Mouse (Mus musculus) spleen, adult 2 months (tissue): Measurements from ENCODE around the gene Cnpy1. TPM values are rescaled to one million over a fixed set of nuclear protein-coding genes. Genes with fewer than 3 reads are reported as not detected.

Experiments
- DNase-seq, 2 experiments: peaks; one replicate each; pipeline versions ENCODE4 v3.0.0 to v3.0.0-alpha.2; 2012 to 2021; ENCODE audit warnings: low spot score in 2 of 2, low read depth in 1 of 2
- H3K27ac ChIP-seq: fragments of 200-500 bp; 2 replicates; pipeline ENCODE4 v1.5.1; 2012; ENCODE audit warnings: low read length, inconsistent platforms; ENCODE audit not compliant: insufficient read depth
- H3K27me3 ChIP-seq: fragments of 200-500 bp; 2 replicates; pipeline ENCODE4 v1.6.1; 2012; ENCODE audit warnings: mild to moderate bottlenecking, moderate library complexity, low read length, inconsistent platforms; ENCODE audit not compliant: control insufficient read depth, insufficient read depth
- H3K36me3 ChIP-seq: fragments of 200-500 bp; 2 replicates; pipeline ENCODE4 v1.6.1; 2012; ENCODE audit warnings: mild to moderate bottlenecking, low read length, inconsistent platforms; ENCODE audit not compliant: control insufficient read depth, insufficient read depth
- H3K4me1 ChIP-seq: fragments of 200-500 bp; 2 replicates; pipeline ENCODE4 v1.6.1; 2011; ENCODE audit warnings: inconsistent platforms; ENCODE audit not compliant: control insufficient read depth, insufficient read depth, insufficient read length
- H3K4me3 ChIP-seq: fragments of 200-500 bp; 2 replicates; pipeline ENCODE4 v1.5.1; 2011; ENCODE audit warnings: mild to moderate bottlenecking, inconsistent platforms; ENCODE audit not compliant: insufficient read depth, insufficient read length; ENCODE audit errors: extremely low read depth
- CTCF ChIP-seq: fragments of 200-500 bp; IDR thresholded peaks from 2 replicates; pipeline ENCODE4 v1.5.1; 2011; ENCODE audit warnings: mild to moderate bottlenecking, inconsistent platforms; ENCODE audit not compliant: insufficient read depth, insufficient read length, insufficient replicate concordance; ENCODE audit errors: extremely low read depth
- POLR2A ChIP-seq: fragments of 200-500 bp; IDR thresholded peaks from 2 replicates; pipeline ENCODE4 v1.6.1; 2011; ENCODE audit warnings: low read depth, low read length, inconsistent platforms
- WGBS: fragments of 180-500 bp; shearing (Covaris S2); methylation state at CpG from one replicate; pipeline ENCODE4 v1.1.7; 2018; 5-methylcytosine and 5-hydroxymethylcytosine counted together
- polyA plus RNA-seq: library from polyadenylated mRNA; depleted of rRNA; stranded (reverse); fragments of >200 nt; gene quantifications from 2 replicates; pipeline ENCODE4 v1.2.3, GENCODE M21; 2012

Gene Cnpy1
- polyA plus RNA-seq, 1 experiment: not detected

- H3K4me1 ChIP-seq: no peaks in the 10 kb centered on the region
- TF ChIP-seq POLR2A (no peak), CTCF (no peak)
- no peak overlapping the region for H3K27ac ChIP-seq
- H3K27me3 ChIP-seq: no peaks in the 10 kb centered on the region
- no peak overlapping the region for H3K4me3 ChIP-seq
- WGBS: 82% methylated on average over 4 of the region's 4 CpGs
- no peak for DNase-seq
- H3K36me3 ChIP-seq: no peaks in the 10 kb centered on the region
Measured at GRCm38 (mm10) chr5:28257816-28258215, 12.2 kb upstream of the Cnpy1 start.

- TF ChIP-seq POLR2A: no peak
- TF ChIP-seq CTCF: no peak
- no peaks in the 10 kb centered on the region for H3K27me3 ChIP-seq
Measured at GRCm38 (mm10) chr5:28252999-28253398, 7.4 kb upstream of the Cnpy1 start.

DNA sequence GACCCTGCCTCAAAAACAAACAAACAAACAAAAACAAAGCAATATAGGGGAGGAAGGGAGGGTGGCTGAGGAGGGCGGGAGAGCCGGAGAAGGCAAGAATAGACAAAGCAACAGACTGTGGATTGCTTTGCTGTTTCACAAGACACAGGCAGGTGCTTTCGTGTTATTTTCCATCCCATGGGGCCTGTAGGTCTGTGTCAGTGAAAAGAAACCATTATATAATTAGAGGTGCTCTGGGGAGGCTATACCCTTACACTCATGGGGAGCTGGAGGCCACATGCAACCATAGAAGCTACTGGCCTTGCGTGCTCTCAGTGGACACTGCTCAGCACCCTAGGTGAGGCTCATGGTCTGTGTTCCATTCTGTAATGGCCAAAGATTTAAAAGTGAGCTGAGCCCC lies 6.7 kb upstream of the Cnpy1 start:
- DNase-seq: no peak
- Histone ChIP-seq H3K27ac (no peak overlapping the region), H3K27me3 (no peaks in the 10 kb centered on the region), H3K4me1 (no peaks in the 10 kb centered on the region), H3K36me3 (no peaks in the 10 kb centered on the region), H3K4me3 (no peak overlapping the region)
- TF ChIP-seq POLR2A: no peak
- TF ChIP-seq CTCF: no peak
- WGBS: 88% methylated on average over 4 of the region's 4 CpGs

More at GRCm38 (mm10) chr5:28252999-28253398, 7.4 kb upstream of the Cnpy1 start:
- Histone ChIP-seq H3K36me3 (no peaks in the 10 kb centered on the region), H3K27ac (no peak overlapping the region), H3K4me1 (no peaks in the 10 kb centered on the region), H3K4me3 (no peak overlapping the region)
- no peak for DNase-seq
- WGBS: 74% methylated on average over 4 of the region's 4 CpGs

- Histone ChIP-seq H3K27ac (no peak overlapping the region), H3K36me3 (no peaks in the 10 kb centered on the region), H3K4me1 (no peaks in the 10 kb centered on the region), H3K4me3 (no peak overlapping the region), H3K27me3 (no peaks in the 10 kb centered on the region)
- TF ChIP-seq POLR2A (no peak), CTCF (no peak)
- 72% methylated on average over 4 of the region's 4 CpGs for WGBS
- DNase-seq: no peak
Measured at GRCm38 (mm10) chr5:28251211-28251764, 5.7 kb upstream of the Cnpy1 start.

GRCm38 (mm10) chr5:28250479-28250878 lies 4.9 kb upstream of the Cnpy1 start:
- no peak overlapping the region for H3K27ac ChIP-seq
- H3K4me1 ChIP-seq: no peaks in the 10 kb centered on the region
- TF ChIP-seq POLR2A: no peak
- no peak for TF ChIP-seq CTCF
- H3K36me3 ChIP-seq: no peaks in the 10 kb centered on the region
- no peak for DNase-seq
- WGBS: 86% methylated on average over 2 of the region's 2 CpGs
- H3K4me3 ChIP-seq: no peak overlapping the region
- no peaks in the 10 kb centered on the region for H3K27me3 ChIP-seq

- WGBS: 59% methylated on average over 4 of the region's 4 CpGs
- H3K27me3 ChIP-seq: no peaks in the 10 kb centered on the region
- H3K4me1 ChIP-seq: no peaks in the 10 kb centered on the region
- no peaks in the 10 kb centered on the region for H3K36me3 ChIP-seq
- H3K4me3 ChIP-seq: no peak overlapping the region
- TF ChIP-seq CTCF: no peak
- no peak for TF ChIP-seq POLR2A
- H3K27ac ChIP-seq: no peak overlapping the region
- DNase-seq: no peak
Measured at GRCm38 (mm10) chr5:28245121-28245520, 485 bp downstream of the Cnpy1 start.

DNA sequence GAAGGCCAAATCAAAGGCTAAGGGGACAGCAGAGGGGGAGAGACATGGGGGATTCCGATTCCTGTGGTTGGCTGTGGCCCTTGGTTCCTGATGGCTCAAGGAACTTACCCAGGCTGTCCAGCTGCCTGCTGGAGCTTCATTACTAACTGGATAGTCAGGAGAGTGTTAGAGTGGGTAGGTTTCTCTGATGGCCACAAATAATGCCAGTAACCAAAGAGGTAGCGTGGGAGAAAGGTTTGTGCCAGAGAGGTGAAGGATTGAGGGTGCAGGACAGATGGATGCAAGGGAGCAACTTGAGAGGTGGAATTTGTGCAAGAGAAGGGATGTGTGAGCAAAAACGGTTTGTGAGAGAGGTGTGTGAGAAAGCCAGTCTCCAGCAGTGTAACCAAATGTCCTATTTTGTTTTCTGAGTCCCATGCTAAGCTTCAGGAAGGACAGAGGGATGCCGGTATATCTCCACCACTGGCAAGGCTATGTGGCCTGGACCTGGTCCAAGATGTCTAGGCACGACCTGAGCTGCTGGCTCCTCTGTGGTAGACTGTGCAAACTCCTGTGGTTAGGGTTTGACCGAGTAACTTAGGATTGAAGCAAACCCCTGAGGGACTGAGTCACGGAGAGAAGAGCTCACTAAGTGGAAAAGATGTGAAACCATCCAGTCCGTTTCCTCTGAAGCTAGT lies 2.0 kb downstream of the Cnpy1 start:
- H3K36me3 ChIP-seq: no peaks in the 10 kb centered on the region
- TF ChIP-seq CTCF: no peak

More for the DNA sequence above, 2.0 kb downstream of the Cnpy1 start:
- Histone ChIP-seq H3K27ac (no peak overlapping the region), H3K4me3 (no peak overlapping the region), H3K27me3 (no peaks in the 10 kb centered on the region), H3K4me1 (no peaks in the 10 kb centered on the region)
- no peak for DNase-seq
- 39% methylated on average over 8 of the region's 8 CpGs for WGBS
